Comparison of ENCODE assay signal across 7 mouse cellular contexts in genomic region chr9:107526198-107527026, GRCm38 (mm10). TPM values are rescaled to one million over a fixed set of nuclear protein-coding genes. Genes with fewer than 3 reads are reported as not detected.
A peak's percentile ranks its signal among the peaks of the same experiment; 100 is the strongest.
DNase-seq lines count a peak whose midpoint lies in the region; ATAC-seq lines count a peak whose summit lies in the region.

No protein-coding gene starts in this region.

- no peaks in the 10 kb centered on the region for H3K9me3 ChIP-seq in intestine, embryonic 16.5 days (ENCODE audit: control insufficient read depth, low read length)
- H3K9me3 ChIP-seq in limb, embryonic 12.5 days: no peaks in the 10 kb centered on the region
- no peaks in the 10 kb centered on the region for H3K9me3 ChIP-seq in midbrain, embryonic 13.5 days

- peak overlapping the region; percentile 49 for H3K4me3 ChIP-seq in intestine, embryonic 16.5 days (ENCODE audit: low read length)
- peak overlapping the region; percentile 39 for H3K4me3 ChIP-seq in limb, embryonic 12.5 days (replicated peaks)
- peak overlapping the region; percentile 30 for H3K4me3 ChIP-seq in midbrain, embryonic 13.5 days (replicated peaks)

- H3K27ac ChIP-seq in intestine, embryonic 16.5 days (ENCODE audit: low read length): no peak overlapping the region
- H3K27ac ChIP-seq in limb, embryonic 12.5 days: no peak overlapping the region
- H3K27ac ChIP-seq in midbrain, embryonic 13.5 days: no peak overlapping the region

- H3K27me3 ChIP-seq in intestine, embryonic 16.5 days (replicated peaks; ENCODE audit: control insufficient read depth, insufficient read depth, low read length): peaks cover 14% of the 10 kb centered on the region
- H3K27me3 ChIP-seq in limb, embryonic 12.5 days: peaks cover 74% of the 10 kb centered on the region
- peaks cover 40% of the 10 kb centered on the region for H3K27me3 ChIP-seq in midbrain, embryonic 13.5 days

- DNase-seq in adrenal gland, adult 2 months: peak; percentile 84
- DNase-seq in embryo, embryonic 10.5 days (ENCODE audit: low spot score): peak; percentile 85
- peak; percentile 62 for DNase-seq in gastrocnemius, postnatal 14 days
- DNase-seq in right cerebral cortex, postnatal 4 days: peak; percentile 77

- peak overlapping the region; percentile 88 for H3K4me2 ChIP-seq in intestine, embryonic 16.5 days (ENCODE audit: low read depth, low read length)
- peak overlapping the region; percentile 65 for H3K4me2 ChIP-seq in limb, embryonic 12.5 days
- peak overlapping the region; percentile 49 for H3K4me2 ChIP-seq in midbrain, embryonic 13.5 days (replicated peaks)

- peaks cover 21% of the 10 kb centered on the region for H3K4me1 ChIP-seq in intestine, embryonic 16.5 days (ENCODE audit: control insufficient read depth, insufficient read depth, low read length)
- peaks cover 34% of the 10 kb centered on the region for H3K4me1 ChIP-seq in limb, embryonic 12.5 days (replicated peaks)
- H3K4me1 ChIP-seq in midbrain, embryonic 13.5 days (replicated peaks): peaks cover 26% of the 10 kb centered on the region

- peak; percentile 76 for ATAC-seq in intestine, embryonic 16.5 days
- peak; percentile 45; the same call in 1 of the 2 replicates for ATAC-seq in limb, embryonic 12.5 days (ENCODE audit: insufficient number of reproducible peaks, insufficient read depth, low FRiP score, low TSS enrichment, low read depth)
- peak; percentile 46 for ATAC-seq in midbrain, embryonic 13.5 days

- H3K9ac ChIP-seq in intestine, embryonic 16.5 days (ENCODE audit: low read depth, low read length): peak overlapping the region; percentile 61
- H3K9ac ChIP-seq in limb, embryonic 12.5 days (replicated peaks): no peak overlapping the region
- H3K9ac ChIP-seq in midbrain, embryonic 13.5 days (replicated peaks): peak overlapping the region; percentile 44; the same call in 1 of the 2 replicates

- 6% methylated on average over 44 of the region's 44 CpGs for WGBS in intestine, embryonic 16.5 days
- 5% methylated on average over 44 of the region's 44 CpGs for WGBS in limb, embryonic 12.5 days
- WGBS in midbrain, embryonic 13.5 days: 4% methylated on average over 41 of the region's 44 CpGs

- intact Hi-C loops in gastrocnemius, postnatal 14 days (cut with DNase I; ENCODE audit: low total_unique reads): no loop called here

- H3K36me3 ChIP-seq in intestine, embryonic 16.5 days (ENCODE audit: control insufficient read depth, insufficient read depth, low read length): no peaks in the 10 kb centered on the region
- no peaks in the 10 kb centered on the region for H3K36me3 ChIP-seq in limb, embryonic 12.5 days
- peaks cover 14% of the 10 kb centered on the region for H3K36me3 ChIP-seq in midbrain, embryonic 13.5 days

RNA-seq across cellular contexts. Expression of gene Tmem115, which starts 7.3 kb away (rescaled TPM):
- total RNA-seq in adrenal gland, adult 2 months (2021): 10 to 100 TPM; 43.2 to 48.1 TPM
- polyA plus RNA-seq in adrenal gland, adult 2 months (2012; rRNA removed): 84.2 and 96.5 TPM in 2 replicates
- 10 to 100 TPM; 18.4 to 19.9 TPM for total RNA-seq in gastrocnemius, postnatal 14 days (2021)
- polyA plus RNA-seq in intestine, embryonic 16.5 days (2015; fragmentation: Nextera tagmentation; extraction: Ambion mirVana): 39.4 and 40.6 TPM in 2 replicates
- 47.0 and 47.7 TPM in 2 replicates for polyA plus RNA-seq in limb, embryonic 12.5 days (2016; fragmentation: Nextera tagmentation; extraction: Ambion mirVana)
- polyA plus RNA-seq in midbrain, embryonic 13.5 days (2015; fragmentation: Nextera tagmentation; extraction: Ambion mirVana): 38.6 and 41.3 TPM in 2 replicates

RNA-seq across cellular contexts. Expression of gene Cyb561d2, which starts 15.6 kb away (rescaled TPM):
- 10 to 100 TPM; 14.6 to 22.0 TPM for total RNA-seq in adrenal gland, adult 2 months (2021)
- polyA plus RNA-seq in adrenal gland, adult 2 months (2012; rRNA removed): 59.1 and 68.0 TPM in 2 replicates
- 1 to 10 TPM; 2.2 to 2.5 TPM for total RNA-seq in gastrocnemius, postnatal 14 days (2021)
- 39.2 and 39.9 TPM in 2 replicates for polyA plus RNA-seq in intestine, embryonic 16.5 days (2015; fragmentation: Nextera tagmentation; extraction: Ambion mirVana)
- polyA plus RNA-seq in limb, embryonic 12.5 days (2016; fragmentation: Nextera tagmentation; extraction: Ambion mirVana): 15.3 and 15.6 TPM in 2 replicates
- 28.3 and 29.1 TPM in 2 replicates for polyA plus RNA-seq in midbrain, embryonic 13.5 days (2015; fragmentation: Nextera tagmentation; extraction: Ambion mirVana)

RNA-seq across cellular contexts. Expression of gene Nprl2, which starts 15.6 kb away (rescaled TPM):
- total RNA-seq in adrenal gland, adult 2 months (2021): 10 to 100 TPM; 27.9 to 31.5 TPM
- polyA plus RNA-seq in adrenal gland, adult 2 months (2012; rRNA removed): 24.2 and 31.9 TPM in 2 replicates
- 1 to 10 TPM; 7.5 to 7.7 TPM for total RNA-seq in gastrocnemius, postnatal 14 days (2021)
- 39.1 and 39.8 TPM in 2 replicates for polyA plus RNA-seq in intestine, embryonic 16.5 days (2015; fragmentation: Nextera tagmentation; extraction: Ambion mirVana)
- 38.6 and 40.1 TPM in 2 replicates for polyA plus RNA-seq in limb, embryonic 12.5 days (2016; fragmentation: Nextera tagmentation; extraction: Ambion mirVana)
- 67.7 and 70.8 TPM in 2 replicates for polyA plus RNA-seq in midbrain, embryonic 13.5 days (2015; fragmentation: Nextera tagmentation; extraction: Ambion mirVana)

RNA-seq across cellular contexts. Expression of gene Zmynd10, which starts 20.7 kb away (rescaled TPM):
- under 1 TPM; 0.45 to 0.52 TPM for total RNA-seq in adrenal gland, adult 2 months (2021)
- 0.37 and 0.61 TPM in 2 replicates for polyA plus RNA-seq in adrenal gland, adult 2 months (2012; rRNA removed)
- total RNA-seq in gastrocnemius, postnatal 14 days (2021): not detected
- polyA plus RNA-seq in intestine, embryonic 16.5 days (2015; fragmentation: Nextera tagmentation; extraction: Ambion mirVana): 2.3 and 2.5 TPM in 2 replicates
- polyA plus RNA-seq in limb, embryonic 12.5 days (2016; fragmentation: Nextera tagmentation; extraction: Ambion mirVana): 1.2 and 1.7 TPM in 2 replicates
- polyA plus RNA-seq in midbrain, embryonic 13.5 days (2015; fragmentation: Nextera tagmentation; extraction: Ambion mirVana): 1.1 and 1.5 TPM in 2 replicates

RNA-seq across cellular contexts. Expression of gene Rassf1, which starts 24.9 kb away (rescaled TPM):
- total RNA-seq in adrenal gland, adult 2 months (2021): 10 to 100 TPM; 15.5 to 18.6 TPM
- polyA plus RNA-seq in adrenal gland, adult 2 months (2012; rRNA removed): 15.3 and 16.7 TPM in 2 replicates
- 10 to 100 TPM; 11.1 to 11.6 TPM for total RNA-seq in gastrocnemius, postnatal 14 days (2021)
- polyA plus RNA-seq in intestine, embryonic 16.5 days (2015; fragmentation: Nextera tagmentation; extraction: Ambion mirVana): 52.5 and 53.7 TPM in 2 replicates
- 59.8 and 64.8 TPM in 2 replicates for polyA plus RNA-seq in limb, embryonic 12.5 days (2016; fragmentation: Nextera tagmentation; extraction: Ambion mirVana)
- polyA plus RNA-seq in midbrain, embryonic 13.5 days (2015; fragmentation: Nextera tagmentation; extraction: Ambion mirVana): 38.6 and 39.5 TPM in 2 replicates
